Mouse (Mus musculus) heart, adult 8-10 months (tissue): Measurements from ENCODE around the gene Shmt1. TPM values are rescaled to one million over a fixed set of nuclear protein-coding genes. Genes with fewer than 3 reads are reported as not detected.

Experiments
- total RNA-seq, 4 experiments: library from RNA; stranded (reverse); gene quantifications; 2 replicates each; pipeline ENCODE4 v1.2.4; 2022

The Shmt1 gene
- total RNA-seq, 4 experiments from 2014 or later = 6.4 to 16.4 (median 10.4) TPM

Other genes with a start within 250 kb of the Shmt1 start
- 10 to 100 TPM; 11.0 to 14.5 (median 11.9) TPM for gene Llgl1, start 112.0 kb downstream of the Shmt1 start, total RNA-seq
- 100 to 1,000 TPM; 124 to 147 (median 134) TPM for gene Flii, start 84.5 kb downstream of the Shmt1 start, total RNA-seq
- 10 to 100 TPM; 37.3 to 51.5 (median 39.8) TPM for gene Mief2, start 83.3 kb downstream of the Shmt1 start, total RNA-seq
- 1 to 10 TPM; 3.9 to 6.1 (median 4.8) TPM for gene Top3a, start 34.4 kb downstream of the Shmt1 start, total RNA-seq
- 10 to 100 TPM; 14.0 to 18.0 (median 15.8) TPM for gene Smcr8, start 34.2 kb downstream of the Shmt1 start, total RNA-seq
- gene Dhrs7b, start 18.9 kb upstream of the Shmt1 start, total RNA-seq = 10 to 100 TPM; 19.9 to 23.9 (median 21.3) TPM
- 10 to 100 TPM; 29.8 to 35.3 (median 31.1) TPM for gene Tmem11, start 67.6 kb upstream of the Shmt1 start, total RNA-seq
- gene Natd1, start 103.0 kb upstream of the Shmt1 start, total RNA-seq = 10 to 100 TPM in 2 of 4 experiments, 1 to 10 TPM in 2; 8.6 to 15.0 (median 11.0) TPM
- gene Map2k3, start 120.3 kb upstream of the Shmt1 start, total RNA-seq = 10 to 100 TPM; 74.6 to 80.8 (median 77.0) TPM
- 10 to 100 TPM; 23.1 to 32.7 (median 25.0) TPM for gene Kcnj12, start 210.8 kb upstream of the Shmt1 start, total RNA-seq